Comparison of ENCODE assay signal across 30 mouse cellular contexts in the genomic region with DNA sequence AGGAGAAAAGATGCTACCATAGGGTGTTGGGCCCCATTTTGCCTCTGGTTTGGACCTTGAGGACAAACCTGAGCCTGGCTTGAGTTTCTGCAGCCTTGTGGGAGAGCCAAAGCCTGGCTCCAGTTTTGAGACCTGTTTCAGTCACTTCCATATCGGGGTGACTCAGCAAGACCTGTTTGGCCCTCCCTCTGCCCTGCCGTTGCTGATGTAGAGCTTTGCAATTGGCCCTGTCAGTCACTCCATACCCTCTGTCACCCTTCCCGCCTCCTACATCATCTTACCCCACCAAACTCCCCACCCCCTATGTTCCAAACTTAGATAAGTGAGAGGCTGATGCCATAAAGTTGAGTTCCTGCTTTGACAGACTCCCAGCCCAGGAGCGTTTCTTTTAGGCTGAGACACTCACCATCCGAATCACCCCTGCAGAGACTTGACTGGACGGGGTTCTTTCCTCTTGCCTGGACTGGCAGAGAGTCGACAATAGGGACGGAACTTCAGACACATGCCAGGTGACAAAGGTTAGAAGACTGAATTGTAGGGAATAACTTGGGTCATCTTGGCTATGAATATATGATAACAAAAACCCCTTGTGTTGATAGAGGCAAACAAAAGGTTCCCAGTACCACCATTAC. TPM values are rescaled to one million over a fixed set of nuclear protein-coding genes. Genes with fewer than 3 reads are reported as not detected.
"Had no signal": no experiment of that assay in that cellular context is flagged by ENCODE, and none has a peak within 500 bp of the region (broad histone marks: within the 10 kb centered on the region; RNA-seq: fewer than 3 reads in every experiment).

No protein-coding gene starts in this region.

- H3K36me3 ChIP-seq: kidney, embryonic 15.5 days; limb, embryonic 12.5 days; limb, embryonic 15.5 days; midbrain, embryonic 10.5 days; midbrain, embryonic 13.5 days; neural tube, embryonic 12.5 days; neural tube, embryonic 15.5 days had no signal

- ATAC-seq: liver, postnatal 0 days; lung, postnatal 0 days; midbrain, embryonic 13.5 days had no signal

- H3K9ac ChIP-seq: kidney, embryonic 15.5 days; limb, embryonic 12.5 days; limb, embryonic 15.5 days; liver, embryonic 14.5 days; liver, postnatal 0 days; lung, embryonic 14.5 days; midbrain, embryonic 13.5 days; neural tube, embryonic 12.5 days; neural tube, embryonic 15.5 days had no signal

- H3K27me3 ChIP-seq: kidney, embryonic 15.5 days; limb, embryonic 12.5 days; limb, embryonic 15.5 days; midbrain, embryonic 13.5 days; neural tube, embryonic 12.5 days; neural tube, embryonic 15.5 days had no signal

- H3K9me3 ChIP-seq: kidney, embryonic 15.5 days; limb, embryonic 15.5 days; neural tube, embryonic 15.5 days had no signal

- H3K4me1 ChIP-seq: kidney, embryonic 15.5 days; limb, embryonic 12.5 days; limb, embryonic 15.5 days; midbrain, embryonic 13.5 days; neural tube, embryonic 12.5 days; neural tube, embryonic 15.5 days had no signal

- H3K27ac ChIP-seq: kidney, embryonic 15.5 days; limb, embryonic 12.5 days; limb, embryonic 15.5 days; liver, embryonic 14.5 days; midbrain, embryonic 10.5 days; midbrain, embryonic 13.5 days; neural tube, embryonic 12.5 days; neural tube, embryonic 15.5 days; stomach, postnatal 0 days had no signal

- DNase-seq: kidney, postnatal 10 days; kidney, postnatal 36 days; left cerebral cortex, postnatal 4 days; liver, postnatal 0 days; lung, embryonic 14.5 days; lung, postnatal 36 days; right cerebral cortex, adult 18-20 months; right cerebral cortex, postnatal 14 days; right cerebral cortex, postnatal 4 days; thymus, adult 2 months; thymus, postnatal 14 days; thymus, postnatal 4 days had no signal

- H3K4me2 ChIP-seq: kidney, embryonic 15.5 days; limb, embryonic 12.5 days; limb, embryonic 15.5 days; liver, embryonic 11.5 days; lung, embryonic 14.5 days; midbrain, embryonic 13.5 days; neural tube, embryonic 12.5 days; neural tube, embryonic 15.5 days had no signal

- H3K4me3 ChIP-seq: kidney, embryonic 15.5 days; limb, embryonic 12.5 days; limb, embryonic 15.5 days; megakaryocyte, embryonic 14.5 days; midbrain, embryonic 10.5 days; midbrain, embryonic 13.5 days; neural tube, embryonic 12.5 days; neural tube, embryonic 15.5 days had no signal

RNA-seq across cellular contexts. Expression of gene Tbc1d21, which starts 33.5 kb away (rescaled TPM):
- total RNA-seq: layer of hippocampus, adult 18-20 months; layer of hippocampus, postnatal 14 days; left cerebral cortex, adult 8-10 months; left cerebral cortex, postnatal 14 days; left cerebral cortex, postnatal 4 days; midbrain, postnatal 0 days had no signal
- polyA plus RNA-seq: kidney, embryonic 15.5 days; limb, embryonic 12.5 days; limb, embryonic 15.5 days; liver, embryonic 11.5 days; liver, embryonic 14.5 days; liver, postnatal 0 days; lung, embryonic 14.5 days; lung, postnatal 0 days; midbrain, embryonic 10.5 days; midbrain, embryonic 13.5 days; midbrain, postnatal 0 days; neural tube, embryonic 12.5 days; neural tube, embryonic 15.5 days; stomach, embryonic 14.5 days; stomach, postnatal 0 days; thymus, adult 2 months had no signal
